Mouse (Mus musculus): ENCODE data around the gene Krt2. TPM values are rescaled to one million over a fixed set of nuclear protein-coding genes. Genes with fewer than 3 reads are reported as not detected.

The Krt2 gene
- polyA plus RNA-seq (2015; fragmentation: Nextera tagmentation; extraction: Ambion mirVana) = not detected in 2 replicates

DNA sequence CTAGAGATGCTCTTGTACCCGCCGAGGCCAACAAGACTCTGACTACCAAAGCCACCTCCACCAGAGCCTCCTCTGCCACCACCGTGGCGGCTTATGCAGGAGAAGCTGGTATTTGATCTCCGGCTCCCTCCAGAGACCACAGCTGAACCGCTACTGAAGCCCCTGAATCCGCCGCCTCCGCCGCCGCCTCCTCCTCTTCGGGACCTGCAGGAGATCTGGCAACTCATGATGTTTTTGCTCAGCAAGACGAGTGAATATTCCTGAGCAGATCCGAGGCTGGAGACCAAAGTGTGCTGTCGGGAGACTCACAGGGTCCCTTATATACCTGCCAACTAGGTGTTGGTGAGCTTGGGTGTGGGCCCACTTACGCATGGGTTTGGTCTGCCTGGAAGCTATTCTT is at the start of gene Krt2:
Gene Krt2 (minus strand): TSS at position 295 of the 400 bp plus-strand sequence.
- no peak within 1 kb of the TSS for H3K4me2 ChIP-seq
- no peak within 1 kb of the TSS for H3K27ac ChIP-seq (replicated peaks)
- no peaks in the 10 kb centered on the region for H3K4me1 ChIP-seq (replicated peaks)
- no peak within 1 kb of the TSS for H3K9ac ChIP-seq
- no peaks in the 10 kb centered on the region for H3K36me3 ChIP-seq
- 83% methylated on average over 16 of the region's 16 CpGs for WGBS
- H3K9me3 ChIP-seq = no peaks in the 10 kb centered on the region
- no peak for ATAC-seq (ENCODE audit: low read depth)
- no peaks in the 10 kb centered on the region for H3K27me3 ChIP-seq
- no peak within 1 kb of the TSS for H3K4me3 ChIP-seq

- no peak for ATAC-seq (ENCODE audit: low read depth)
- H3K4me2 ChIP-seq = no peak overlapping the region
- WGBS = 82% methylated on average over 7 of the region's 7 CpGs
These were observed 48.8 kb upstream of the Krt2 start for GRCm38 (mm10) chr15:101866754-101867153.

GRCm38 (mm10) chr15:101860421-101861130 is 42.6 kb upstream of the Krt2 start:
- H3K4me1 ChIP-seq (replicated peaks) = peaks cover 21% of the 10 kb centered on the region
- 60% methylated on average over 13 of the region's 13 CpGs for WGBS
- 0 out of 2 replicates have a peak overlapping the region, but pooled peaks have one; percentile 69 for H3K9ac ChIP-seq
- H3K27me3 ChIP-seq = peaks cover 69% of the 10 kb centered on the region
- no peak overlapping the region for H3K27ac ChIP-seq (replicated peaks)
- no peaks in the 10 kb centered on the region for H3K36me3 ChIP-seq
- ATAC-seq (ENCODE audit: low read depth) = 0 out of 2 replicates have a peak, but pooled peaks have one; percentile 34
- peak overlapping the region; percentile 81 for H3K4me2 ChIP-seq
- H3K4me3 ChIP-seq = peak overlapping the region; percentile 47; the same call in 1 of the 2 replicates
- H3K9me3 ChIP-seq = no peaks in the 10 kb centered on the region

More at GRCm38 (mm10) chr15:101866754-101867153, 48.8 kb upstream of the Krt2 start:
- Histone ChIP-seq H3K36me3 (no peaks in the 10 kb centered on the region), H3K27ac (replicated peaks) (no peak overlapping the region), H3K9ac (no peak overlapping the region), H3K9me3 (no peaks in the 10 kb centered on the region), H3K4me1 (replicated peaks) (0 out of 2 replicates have a peak, but pooled peaks cover 3% of the 10 kb centered on the region), H3K27me3 (peaks cover 16% of the 10 kb centered on the region), H3K4me3 (no peak overlapping the region)

DNA sequence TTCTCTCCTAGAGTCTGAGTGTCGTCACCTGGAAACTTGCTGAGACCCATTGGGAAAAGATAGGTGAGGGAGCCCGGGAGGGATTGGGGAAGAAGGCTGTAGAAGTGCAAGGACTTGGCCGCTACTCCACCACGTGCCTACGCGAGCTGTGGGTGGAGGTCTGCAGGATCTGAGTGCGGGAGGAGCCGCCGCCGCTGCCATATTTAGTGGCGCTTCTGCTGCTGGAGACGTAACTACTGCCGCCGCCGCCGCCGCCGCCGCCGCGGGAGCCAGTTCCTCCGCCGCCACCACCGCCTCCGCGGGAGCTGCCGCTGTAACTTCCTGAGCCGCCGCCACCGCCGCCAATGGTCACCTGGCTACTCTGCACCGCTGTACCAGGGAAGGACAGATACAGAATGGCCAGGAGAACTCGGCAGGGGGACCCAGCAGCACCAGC is 41.8 kb upstream of the Krt2 start:
- Histone ChIP-seq H3K4me1 (replicated peaks) (peaks cover 21% of the 10 kb centered on the region), H3K36me3 (no peaks in the 10 kb centered on the region), H3K27ac (replicated peaks) (no peak overlapping the region), H3K4me3 (peak overlapping the region; percentile 47), H3K27me3 (peaks cover 76% of the 10 kb centered on the region), H3K4me2 (peak overlapping the region; percentile 81), H3K9me3 (no peaks in the 10 kb centered on the region), H3K9ac (peak overlapping the region; percentile 69)
- under 1% methylated on average over 33 of the region's 33 CpGs for WGBS
- 0 out of 2 replicates have a peak, but pooled peaks have one; percentile 48 for ATAC-seq (ENCODE audit: low read depth)

DNA sequence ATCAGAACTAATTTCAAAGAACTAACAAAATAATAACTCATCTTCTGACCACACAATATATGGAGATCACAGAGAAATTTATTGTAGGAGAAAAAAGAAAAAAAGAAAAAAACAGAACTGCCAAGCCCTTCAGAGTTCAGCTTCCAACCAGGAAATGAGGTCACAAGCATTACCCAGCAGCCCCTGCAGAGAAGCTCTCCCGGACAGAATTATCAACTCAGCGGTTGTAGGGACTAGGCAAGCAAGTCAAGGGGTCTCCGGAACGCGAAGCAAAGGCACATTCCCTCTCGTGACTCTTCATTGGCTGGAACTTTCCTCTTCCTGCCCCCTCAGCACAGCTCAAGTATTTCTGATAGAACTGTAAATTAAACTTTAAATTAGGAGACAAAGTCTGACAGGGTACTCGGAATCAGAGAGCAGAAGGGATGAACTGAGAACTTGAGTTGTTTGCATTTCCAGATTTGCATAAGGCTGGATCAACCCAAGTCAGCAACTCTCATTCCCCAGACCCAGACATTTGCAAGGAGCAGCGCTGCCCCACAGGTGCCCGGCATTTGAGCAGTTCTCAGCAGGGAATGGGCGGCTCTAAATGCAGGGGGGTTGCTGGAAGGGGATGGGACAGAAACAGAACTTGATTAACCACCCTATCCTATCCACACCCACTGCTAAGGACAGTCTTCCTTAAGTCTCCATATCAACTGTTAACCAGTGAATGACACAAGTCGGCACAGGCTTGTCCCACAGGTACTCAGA is 40.9 kb upstream of the Krt2 start:
- Histone ChIP-seq H3K27ac (replicated peaks) (no peak overlapping the region), H3K4me3 (peak overlapping the region; percentile 47; the same call in 1 of the 2 replicates), H3K4me1 (replicated peaks) (peaks cover 21% of the 10 kb centered on the region), H3K9ac (peak overlapping the region; percentile 69; the same call in 1 of the 2 replicates), H3K36me3 (no peaks in the 10 kb centered on the region), H3K27me3 (peaks cover 83% of the 10 kb centered on the region), H3K9me3 (no peaks in the 10 kb centered on the region), H3K4me2 (peak overlapping the region; percentile 81)
- ATAC-seq (ENCODE audit: low read depth) = no peak
- 3% methylated on average over 11 of the region's 11 CpGs for WGBS

GRCm38 (mm10) chr15:101856696-101857095 is 38.7 kb upstream of the Krt2 start:
- no peaks in the 10 kb centered on the region for H3K36me3 ChIP-seq
- no peaks in the 10 kb centered on the region for H3K9me3 ChIP-seq
- H3K4me2 ChIP-seq = no peak overlapping the region
- WGBS = 49% methylated on average over 5 of the region's 5 CpGs
- no peak overlapping the region for H3K4me3 ChIP-seq
- H3K27ac ChIP-seq (replicated peaks) = no peak overlapping the region
- peaks cover 84% of the 10 kb centered on the region for H3K27me3 ChIP-seq
- H3K9ac ChIP-seq = no peak overlapping the region
- H3K4me1 ChIP-seq (replicated peaks) = peaks cover 27% of the 10 kb centered on the region
- ATAC-seq (ENCODE audit: low read depth) = no peak

- Histone ChIP-seq H3K4me2 (no peak overlapping the region), H3K27me3 (peaks cover 80% of the 10 kb centered on the region), H3K4me1 (replicated peaks) (peaks cover 27% of the 10 kb centered on the region), H3K36me3 (no peaks in the 10 kb centered on the region), H3K27ac (replicated peaks) (no peak overlapping the region), H3K4me3 (no peak overlapping the region), H3K9ac (no peak overlapping the region), H3K9me3 (no peaks in the 10 kb centered on the region)
- ATAC-seq (ENCODE audit: low read depth) = no peak
- WGBS = 62% methylated on average over 3 of the region's 3 CpGs
These were observed 37.8 kb upstream of the Krt2 start for GRCm38 (mm10) chr15:101855732-101856131.

- no peak overlapping the region for H3K27ac ChIP-seq (replicated peaks)
- H3K4me3 ChIP-seq = no peak overlapping the region
- ATAC-seq (ENCODE audit: low read depth) = no peak
- no peaks in the 10 kb centered on the region for H3K9me3 ChIP-seq
- no peak overlapping the region for H3K9ac ChIP-seq
- WGBS = 17% methylated on average over 5 of the region's 5 CpGs
- H3K4me2 ChIP-seq = no peak overlapping the region
- no peaks in the 10 kb centered on the region for H3K36me3 ChIP-seq
- H3K27me3 ChIP-seq = peaks cover 71% of the 10 kb centered on the region
- peaks cover 13% of the 10 kb centered on the region for H3K4me1 ChIP-seq (replicated peaks)
These were observed 36.3 kb upstream of the Krt2 start for GRCm38 (mm10) chr15:101854294-101854693.

DNA sequence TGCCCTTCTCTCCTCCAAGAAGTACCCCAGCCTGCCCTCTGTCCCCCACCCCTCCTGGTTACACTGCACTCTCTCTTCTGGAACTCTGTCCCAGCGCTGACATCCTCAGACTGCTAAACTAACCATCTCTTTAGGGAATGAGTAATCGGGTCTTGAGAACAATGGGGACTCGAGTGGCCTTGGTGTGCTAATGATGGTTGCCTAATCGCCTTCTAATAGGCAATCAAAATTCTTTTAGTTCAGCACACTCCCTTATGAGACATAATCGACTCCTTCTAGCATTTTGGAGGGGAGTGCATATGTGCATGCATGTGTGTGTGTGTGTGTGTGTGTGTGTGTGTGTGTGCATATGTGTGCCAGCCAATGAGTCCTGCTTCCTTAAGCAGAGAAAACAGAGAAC is 34.6 kb upstream of the Krt2 start:
- Histone ChIP-seq H3K4me2 (no peak overlapping the region), H3K27ac (replicated peaks) (no peak overlapping the region), H3K4me1 (replicated peaks) (peaks cover 6% of the 10 kb centered on the region; the same call in 1 of the 2 replicates), H3K4me3 (no peak overlapping the region), H3K27me3 (peaks cover 64% of the 10 kb centered on the region), H3K9me3 (no peaks in the 10 kb centered on the region), H3K9ac (no peak overlapping the region), H3K36me3 (no peaks in the 10 kb centered on the region)
- ATAC-seq (ENCODE audit: low read depth) = no peak
- 5% methylated on average over 5 of the region's 5 CpGs for WGBS

- WGBS = 86% methylated on average over 6 of the region's 6 CpGs
- ATAC-seq (ENCODE audit: low read depth) = no peak
- peaks cover 13% of the 10 kb centered on the region; the same call in 1 of the 2 replicates for H3K4me1 ChIP-seq (replicated peaks)
- H3K36me3 ChIP-seq = no peaks in the 10 kb centered on the region
- no peak within 1 kb of the TSS for H3K27ac ChIP-seq (replicated peaks)
- no peak within 1 kb of the TSS for H3K4me2 ChIP-seq
- H3K27me3 ChIP-seq = peaks cover 62% of the 10 kb centered on the region
- no peak within 1 kb of the TSS for H3K9ac ChIP-seq
- no peaks in the 10 kb centered on the region for H3K9me3 ChIP-seq
- no peak within 1 kb of the TSS for H3K4me3 ChIP-seq
These were observed 32.7 kb upstream of the Krt2 start, which contains the start of gene Krt1 for GRCm38 (mm10) chr15:101850694-101851093. Gene Krt1, minus strand, starts transcription at chr15:101850794.

- WGBS = 1% methylated on average over 37 of the region's 37 CpGs
These were observed 28.0 kb upstream of the Krt2 start for GRCm38 (mm10) chr15:101845971-101846403.

DNA sequence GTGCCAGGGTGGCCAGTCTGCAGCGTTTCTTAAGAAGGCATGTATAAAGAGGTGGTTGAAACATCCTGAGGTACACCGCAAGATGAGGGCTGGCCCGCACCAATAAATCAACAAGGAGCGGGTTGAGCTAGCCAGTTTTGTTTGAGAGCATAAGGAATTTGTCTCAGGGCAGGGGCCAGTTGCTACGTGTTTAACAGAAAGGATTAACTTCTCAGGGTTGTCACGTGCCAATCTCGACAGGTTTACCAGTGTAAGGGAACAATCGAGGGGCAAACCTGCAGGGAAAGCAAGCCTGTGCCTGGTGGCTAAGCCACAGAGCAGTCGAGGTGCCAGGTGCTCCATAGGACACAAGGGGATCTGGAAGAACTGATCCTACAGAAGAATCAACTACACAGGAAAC is 25.2 kb upstream of the Krt2 start:
- no peaks in the 10 kb centered on the region for H3K9me3 ChIP-seq
- no peak overlapping the region for H3K27ac ChIP-seq (replicated peaks)
- no peak overlapping the region for H3K4me3 ChIP-seq
- H3K9ac ChIP-seq = no peak overlapping the region
- 73% methylated on average over 9 of the region's 9 CpGs for WGBS
- H3K4me2 ChIP-seq = no peak overlapping the region
- H3K27me3 ChIP-seq = peaks cover 26% of the 10 kb centered on the region
- H3K4me1 ChIP-seq (replicated peaks) = peaks cover 15% of the 10 kb centered on the region; the same call in 1 of the 2 replicates
- H3K36me3 ChIP-seq = no peaks in the 10 kb centered on the region
- ATAC-seq (ENCODE audit: low read depth) = no peak

More at GRCm38 (mm10) chr15:101845971-101846403, 28.0 kb upstream of the Krt2 start:
- Histone ChIP-seq H3K9ac (peak overlapping the region; percentile 82), H3K27me3 (peaks cover 35% of the 10 kb centered on the region), H3K4me3 (peak overlapping the region; percentile 50), H3K4me2 (peak overlapping the region; percentile 69), H3K9me3 (no peaks in the 10 kb centered on the region), H3K27ac (replicated peaks) (peak overlapping the region; percentile 88), H3K4me1 (replicated peaks) (peaks cover 15% of the 10 kb centered on the region; the same call in 1 of the 2 replicates), H3K36me3 (no peaks in the 10 kb centered on the region)
- peak; percentile 85 for ATAC-seq (ENCODE audit: low read depth)
